Mouse (Mus musculus): ENCODE data around the gene Gm45716.

The Gm45716 gene

DNA sequence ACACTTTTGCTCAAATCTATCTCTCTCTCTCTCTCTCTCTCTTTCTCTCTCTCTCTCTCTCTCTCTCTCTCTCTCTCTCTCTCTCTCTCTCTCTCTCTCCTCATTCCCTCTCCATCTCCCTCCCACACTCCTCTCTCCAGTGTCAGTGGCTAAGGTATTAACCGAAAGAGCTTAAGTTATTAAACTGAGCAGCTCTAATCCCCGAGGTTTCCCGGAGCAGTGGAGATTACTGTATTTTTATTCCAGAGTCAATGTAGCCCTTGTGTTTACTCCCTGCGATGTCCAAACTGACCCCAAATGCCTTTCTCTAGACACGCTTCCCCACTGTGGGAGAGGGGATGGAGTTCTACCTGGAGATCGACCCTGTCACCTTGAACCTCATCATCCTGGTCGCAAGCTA lies at the start of gene Gm45716:
Gene Gm45716 (plus strand): TSS at position 243 of the 400 bp plus-strand sequence.
- DNase-seq (ENCODE audit: low spot score in 2 of 2) = no peak

DNA sequence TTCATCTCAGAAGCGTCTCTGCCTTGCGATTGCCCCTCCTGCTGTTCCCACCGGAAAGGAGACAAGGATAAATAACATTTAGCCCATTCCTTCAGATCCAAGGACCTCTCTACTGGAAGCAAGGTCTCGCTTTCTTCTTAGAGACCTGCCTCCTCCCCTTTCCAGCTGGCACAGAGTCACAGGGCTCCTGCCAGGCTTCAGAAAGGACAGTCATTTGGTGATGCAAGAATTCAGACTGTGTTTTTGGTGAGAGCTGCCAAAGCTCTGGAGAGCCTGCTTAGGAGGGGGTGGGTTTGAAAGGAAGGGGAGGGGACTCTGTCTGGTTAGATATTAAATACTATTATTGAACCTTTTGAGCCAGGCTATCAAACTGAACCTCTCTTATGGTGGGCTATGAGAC lies 45.1 kb upstream of the Gm45716 start:
- peak; percentile 11 to 23 for DNase-seq (ENCODE audit: low spot score in 2 of 2)

DNA sequence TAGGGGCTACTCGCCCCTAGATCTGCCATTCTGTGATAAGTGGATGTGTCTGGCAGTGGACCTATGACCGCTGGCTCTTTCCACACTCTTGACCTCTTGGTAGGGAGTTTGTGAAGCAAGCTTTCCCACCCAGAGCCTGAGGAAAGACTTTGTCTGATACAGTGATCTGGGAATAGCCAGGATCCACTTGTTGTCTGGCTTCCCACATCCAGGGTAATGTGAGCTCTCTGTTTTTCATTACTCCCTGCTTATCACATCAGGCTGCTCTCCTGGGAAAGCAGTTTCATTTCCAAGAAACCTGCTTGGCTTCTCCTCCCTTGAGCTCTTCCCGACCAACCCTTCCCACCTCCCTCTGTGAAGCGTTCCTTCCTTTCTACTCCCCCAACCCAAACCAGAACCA lies 44.5 kb upstream of the Gm45716 start:
- DNase-seq (ENCODE audit: low spot score in 2 of 2) = no peak

DNA sequence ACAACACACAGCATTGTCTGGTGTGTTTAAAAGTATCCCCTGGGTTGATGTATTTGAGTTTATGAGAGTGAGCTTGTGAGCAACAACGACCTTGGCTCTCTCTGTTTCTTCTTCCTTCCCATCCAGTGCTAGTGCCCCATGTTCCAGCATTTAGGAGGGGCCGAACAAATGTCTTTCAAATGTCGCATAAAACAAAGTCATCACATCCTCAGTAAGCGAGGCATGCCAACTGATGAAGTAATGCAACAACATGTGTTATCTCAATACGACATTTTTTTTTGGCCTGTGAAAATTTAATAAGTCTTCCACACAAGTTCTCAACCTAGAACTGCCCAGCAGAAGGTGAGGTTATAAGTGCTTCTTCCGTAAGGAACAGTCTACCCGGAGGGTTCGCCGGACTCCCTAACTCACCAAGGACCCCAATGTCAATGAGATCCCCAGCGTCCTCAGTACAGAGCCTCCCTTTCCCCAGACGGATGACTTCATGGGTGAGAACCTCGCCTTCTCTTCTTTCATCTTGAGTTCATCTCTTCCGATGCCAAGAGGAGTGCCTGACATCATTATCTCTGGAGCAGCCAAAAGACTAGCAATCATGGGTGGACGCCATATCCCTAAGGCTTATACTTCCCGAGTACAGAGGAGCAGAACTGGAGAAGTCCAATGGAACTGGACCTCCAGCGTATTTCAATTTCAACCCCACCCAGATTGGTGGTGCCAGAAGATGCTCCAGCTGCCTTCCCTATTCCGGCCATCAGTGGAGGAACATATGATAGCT lies 41.2 kb upstream of the Gm45716 start:
- no peak for DNase-seq (ENCODE audit: low spot score in 2 of 2)

DNA sequence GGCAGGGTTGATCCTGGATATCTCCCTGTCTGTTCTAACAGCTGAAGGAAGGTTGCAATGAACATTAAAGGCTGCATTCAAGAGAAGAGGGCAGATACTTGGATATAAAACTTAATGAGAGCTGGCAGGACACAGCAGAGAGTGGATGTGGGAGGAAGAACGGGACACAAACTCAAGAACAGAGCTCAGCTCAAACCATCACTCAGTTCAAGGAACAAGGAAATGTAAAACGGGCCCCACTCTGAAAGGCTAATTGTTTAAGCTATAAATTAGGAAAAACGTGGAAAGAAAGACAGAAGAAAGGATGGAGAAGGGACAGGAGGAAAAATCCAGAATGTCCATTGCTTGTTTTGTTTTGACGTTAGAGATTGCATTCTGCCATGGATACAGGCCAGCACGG lies 32.4 kb upstream of the Gm45716 start:
- DNase-seq (ENCODE audit: low spot score in 2 of 2) = no peak

DNA sequence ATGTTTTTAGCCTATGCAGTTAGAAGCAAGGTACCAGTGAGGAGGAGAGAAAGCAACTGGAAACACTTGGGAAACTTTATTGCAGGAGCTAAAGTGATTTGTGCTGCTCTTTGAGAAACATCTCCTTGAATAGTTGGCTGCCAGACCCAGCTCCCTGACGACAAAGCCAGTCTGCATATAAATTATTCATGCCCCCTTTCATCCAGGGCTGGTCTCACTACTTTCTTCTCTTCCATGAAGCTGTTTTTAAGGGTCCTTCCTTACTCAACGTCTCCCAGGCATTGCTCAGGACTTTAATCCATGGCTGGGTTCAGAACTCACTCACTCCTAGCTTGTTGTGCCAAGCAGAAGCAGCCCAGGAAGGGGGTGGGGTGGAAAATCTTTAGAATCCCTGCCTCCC lies 32.0 kb upstream of the Gm45716 start:
- no peak for DNase-seq (ENCODE audit: low spot score in 2 of 2)

DNA sequence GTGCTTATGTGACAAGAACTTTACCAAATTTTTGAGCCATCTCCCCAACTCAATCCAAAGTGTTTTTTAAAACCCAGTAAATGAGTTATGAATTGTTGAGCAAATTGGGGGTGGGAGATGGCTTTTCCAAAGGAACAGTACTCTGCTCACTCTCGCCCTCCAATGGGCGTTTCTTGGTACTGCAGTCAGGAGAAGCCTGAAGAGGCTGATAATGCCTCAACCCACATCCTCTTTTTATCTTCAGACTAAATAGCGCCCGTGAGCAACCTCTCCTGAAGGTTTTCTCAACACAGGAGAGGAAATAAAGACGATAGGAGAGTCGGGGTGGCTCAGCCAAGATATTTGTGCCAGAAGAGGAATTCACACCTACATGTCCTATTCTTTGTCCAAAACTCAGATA lies 19.7 kb upstream of the Gm45716 start:
- DNase-seq (ENCODE audit: low spot score in 2 of 2) = no peak

DNA sequence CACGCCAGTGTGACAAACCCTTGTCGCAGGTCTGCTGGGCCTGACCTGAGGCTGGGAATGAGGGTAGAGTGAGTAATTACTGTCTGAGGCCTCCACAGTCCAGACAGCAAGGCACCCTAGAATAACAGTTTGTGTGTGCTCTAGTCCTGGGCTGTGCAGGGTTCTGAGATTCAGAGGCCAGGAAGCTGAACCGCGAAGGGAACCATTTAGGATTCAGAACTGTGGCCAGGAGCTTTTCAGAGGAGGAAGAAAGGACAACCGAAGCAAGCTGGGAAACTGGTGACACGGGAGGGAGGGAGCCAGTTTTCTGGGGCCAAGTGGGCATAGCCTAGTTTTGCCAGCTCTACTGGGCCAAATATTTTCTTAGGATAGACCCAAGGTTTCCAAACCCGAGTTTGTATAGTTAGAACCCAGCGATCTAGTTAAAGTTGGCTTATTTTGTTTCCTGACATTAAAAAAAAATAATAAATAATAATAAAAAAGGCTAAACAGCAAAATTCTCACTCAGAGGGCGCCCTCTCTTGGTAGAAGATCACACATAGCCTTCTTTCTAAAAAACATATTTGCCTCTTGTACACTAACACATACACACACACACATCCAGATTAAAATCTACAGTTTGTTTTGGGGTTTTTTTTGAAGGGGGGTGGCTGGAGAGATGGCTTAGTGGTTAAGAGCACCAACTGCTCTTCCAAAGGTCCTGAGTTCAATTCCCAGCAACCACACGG lies 19.0 kb upstream of the Gm45716 start:
- no peak for DNase-seq (ENCODE audit: low spot score in 2 of 2)

DNA sequence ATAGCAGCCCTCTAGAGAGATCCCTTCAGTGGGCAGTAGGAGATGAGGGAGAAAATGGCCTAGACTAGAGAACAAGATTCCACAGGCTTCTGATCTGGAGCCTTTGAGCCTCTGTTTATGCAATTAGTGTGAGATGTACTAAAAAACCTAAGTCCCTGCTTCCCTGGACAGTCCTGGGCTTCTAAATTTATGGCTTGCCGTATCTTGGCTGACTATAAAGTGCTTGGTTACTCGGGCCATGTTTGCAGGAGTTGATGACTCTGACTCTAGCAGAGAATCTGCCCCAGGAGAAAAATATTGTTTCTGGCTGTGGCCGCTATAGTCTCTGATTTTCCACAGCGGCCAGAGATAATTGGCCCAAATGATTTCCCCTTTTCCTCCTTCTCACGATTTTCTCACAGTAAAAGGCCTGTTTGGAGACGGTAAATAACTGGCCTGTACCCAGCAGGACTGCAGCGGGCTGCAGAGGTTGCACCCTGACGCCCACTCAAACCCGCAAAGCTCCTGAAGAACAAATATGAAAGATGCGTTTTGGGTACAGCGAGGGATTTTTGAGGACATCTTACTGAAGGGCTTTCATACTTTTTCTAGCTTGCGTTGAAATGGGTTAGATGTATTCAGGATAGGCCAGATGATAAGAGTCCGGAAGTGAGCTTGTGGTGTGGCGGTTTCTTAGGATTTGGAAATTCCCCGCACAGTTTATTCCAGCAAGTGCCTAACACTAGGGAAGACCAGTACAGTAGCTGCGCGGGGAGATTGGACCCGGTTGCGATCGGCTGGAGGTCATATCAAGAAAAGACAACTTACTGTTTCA lies 18.1 kb upstream of the Gm45716 start:
- DNase-seq (ENCODE audit: low spot score in 2 of 2) = no peak

DNA sequence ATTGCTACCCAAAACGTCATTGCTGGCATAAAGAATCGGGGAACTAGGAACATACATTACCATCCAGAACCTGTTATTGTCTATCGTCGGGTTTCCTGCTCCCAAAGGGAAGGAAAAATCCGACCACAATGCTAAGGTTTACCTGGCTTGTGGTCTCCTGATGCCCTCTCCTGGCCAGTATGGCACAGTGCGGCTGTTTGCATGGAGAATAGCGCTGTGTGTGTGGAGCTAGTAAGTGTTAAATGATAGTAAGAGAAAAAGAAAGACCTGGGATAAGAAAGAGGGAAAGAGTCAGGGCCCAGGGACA lies 17.5 kb upstream of the Gm45716 start:
- peak in 1 of 2 experiments; percentile 53 for DNase-seq (ENCODE audit: low spot score in 2 of 2)

DNA sequence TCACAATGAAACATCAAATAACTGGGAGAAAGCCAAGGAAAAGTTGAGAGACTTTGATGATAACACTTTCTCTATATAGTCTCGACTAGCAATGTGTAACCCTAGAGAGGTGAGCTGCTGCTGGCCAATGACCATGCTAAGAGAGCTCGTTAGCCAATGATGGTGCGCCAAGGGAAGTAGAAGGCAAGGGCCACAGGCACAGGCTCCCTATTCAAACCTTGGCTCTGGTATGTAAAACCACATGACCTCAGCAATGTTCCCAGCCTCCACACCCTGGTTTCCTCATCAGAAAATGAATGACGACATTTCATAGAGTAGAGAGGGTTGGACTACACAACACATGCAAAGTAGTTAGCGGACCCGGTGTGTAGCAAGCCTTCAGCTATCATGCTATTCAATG lies 15.2 kb upstream of the Gm45716 start:
- DNase-seq (ENCODE audit: low spot score in 2 of 2) = no peak

DNA sequence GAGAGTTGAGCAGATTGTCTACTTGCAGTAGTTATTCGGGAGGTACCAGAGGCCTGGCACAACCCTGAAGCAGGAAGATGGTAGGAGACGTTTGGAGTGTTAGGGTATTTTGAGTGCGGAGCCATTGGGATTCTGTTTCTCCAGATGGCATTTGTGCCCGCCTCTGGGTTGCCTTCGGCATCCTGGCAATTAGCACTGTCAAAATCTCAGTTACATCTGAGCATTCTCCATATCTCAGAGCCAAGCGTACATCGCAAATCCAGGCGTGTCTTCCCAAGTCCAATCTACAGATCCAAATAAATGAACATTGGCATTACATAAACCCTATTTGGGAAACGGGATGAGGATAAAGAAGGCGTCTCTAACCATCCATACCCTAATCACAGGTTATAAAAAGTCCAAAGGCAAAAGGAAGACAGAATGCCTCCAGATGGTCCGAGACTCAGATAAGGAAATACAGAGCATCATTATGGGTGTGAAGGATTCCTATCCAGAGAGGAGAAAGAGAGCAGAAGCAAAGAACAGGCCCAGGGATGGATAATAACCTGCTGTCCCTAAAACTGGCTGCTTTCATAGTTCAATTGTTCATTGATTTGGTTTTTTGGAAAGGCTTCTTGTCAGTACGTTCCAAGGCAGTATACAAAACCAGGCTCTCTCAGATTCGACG lies 11.7 kb upstream of the Gm45716 start:
- peak; percentile 17 to 29 for DNase-seq (ENCODE audit: low spot score in 2 of 2)

DNA sequence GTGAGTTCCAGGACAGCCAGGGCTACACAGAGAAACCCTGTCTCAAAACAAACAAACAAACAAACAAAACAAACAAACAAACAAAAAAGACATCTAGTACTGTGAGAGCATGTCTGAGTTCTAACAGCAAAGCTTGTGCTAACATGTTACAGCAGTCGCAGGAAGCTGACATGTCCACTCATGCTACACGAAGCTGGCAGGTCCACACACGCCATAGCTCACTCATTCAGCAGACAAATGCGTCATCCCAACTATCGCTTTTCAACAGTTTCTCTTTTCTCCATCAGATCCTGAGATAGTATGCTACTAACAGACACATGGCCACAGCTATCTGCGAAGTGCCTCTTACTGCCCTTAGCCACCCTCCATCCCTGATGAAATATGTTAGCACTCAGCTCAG lies 10.1 kb upstream of the Gm45716 start:
- DNase-seq (ENCODE audit: low spot score in 2 of 2) = no peak

DNA sequence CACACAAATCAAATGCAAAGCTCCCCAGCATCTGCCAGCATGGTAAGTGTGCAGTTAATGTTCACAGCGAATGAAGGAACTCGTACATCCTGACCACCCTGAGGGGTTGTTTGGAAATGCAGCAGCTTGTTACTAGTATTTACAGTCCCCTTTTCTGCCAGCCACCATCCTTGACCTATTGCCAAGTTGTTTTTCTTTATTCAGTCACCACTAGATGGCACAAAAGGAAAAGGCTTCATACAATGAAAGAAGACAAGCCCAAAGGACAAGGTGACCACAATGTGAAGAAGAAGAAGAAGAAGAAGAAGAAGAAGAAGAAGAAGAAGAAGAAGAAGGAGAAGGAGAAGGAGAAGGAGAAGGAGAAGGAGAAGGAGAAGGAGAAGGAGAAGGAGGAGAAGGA lies 4.1 kb upstream of the Gm45716 start:
- DNase-seq (ENCODE audit: low spot score in 2 of 2) = no peak

DNA sequence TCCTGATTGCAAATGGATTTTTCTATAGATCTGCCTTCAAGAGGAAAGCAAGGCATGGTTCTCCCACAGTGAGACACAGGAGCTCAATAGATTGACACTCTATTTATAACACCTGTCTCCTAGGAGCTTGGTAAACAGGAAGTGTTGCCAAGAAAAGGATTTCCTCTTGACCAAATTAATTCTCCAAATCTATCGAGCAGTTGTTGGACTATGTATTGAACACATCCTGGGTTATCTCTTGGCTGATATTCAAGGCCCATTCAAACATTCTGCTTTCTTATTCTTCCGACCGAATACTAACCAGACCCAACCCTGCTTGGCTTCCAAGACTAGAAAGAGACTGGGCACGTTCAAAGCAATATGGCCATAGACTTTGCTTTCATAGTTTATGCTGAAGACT lies 2.7 kb upstream of the Gm45716 start:
- no peak for DNase-seq (ENCODE audit: low spot score in 2 of 2)

DNA sequence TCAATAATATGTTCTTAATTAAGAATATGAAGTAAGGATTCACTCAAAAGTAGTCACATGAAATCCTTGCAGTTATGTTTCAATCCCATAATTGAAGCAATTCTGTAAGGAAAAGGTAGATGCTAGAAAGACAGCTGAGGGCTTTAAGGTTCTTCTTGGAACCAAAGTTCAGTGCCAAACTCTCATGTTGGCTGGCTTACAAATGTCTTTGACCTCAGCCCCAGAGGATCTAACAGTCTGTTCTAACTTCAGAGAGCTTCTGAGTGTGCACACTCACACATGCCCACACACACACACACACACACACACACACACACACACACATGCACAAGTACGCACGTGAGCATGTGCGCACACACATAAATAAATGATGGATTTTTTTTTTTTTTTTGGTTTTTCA lies 2.7 kb downstream of the Gm45716 start:
- DNase-seq (ENCODE audit: low spot score in 2 of 2) = no peak

DNA sequence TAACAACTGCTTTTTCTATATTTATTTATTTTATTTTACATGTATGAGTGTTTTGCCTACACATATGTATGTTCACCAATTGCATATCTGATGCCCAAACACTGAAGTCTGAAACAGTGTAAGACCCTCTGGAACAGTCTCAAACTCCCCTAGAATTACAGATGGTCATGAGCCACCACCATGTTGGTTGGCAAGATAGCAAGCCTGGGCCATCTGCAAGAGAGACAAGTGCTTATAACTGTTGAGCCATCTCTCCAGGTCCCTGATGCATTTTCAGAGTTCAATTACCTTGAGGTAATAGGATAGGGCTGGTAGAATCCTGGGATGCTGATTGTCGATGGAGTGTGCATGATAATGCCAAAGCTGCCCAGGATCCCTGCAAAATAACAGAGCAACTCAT lies 7.5 kb downstream of the Gm45716 start:
- DNase-seq (ENCODE audit: low spot score in 2 of 2) = no peak

DNA sequence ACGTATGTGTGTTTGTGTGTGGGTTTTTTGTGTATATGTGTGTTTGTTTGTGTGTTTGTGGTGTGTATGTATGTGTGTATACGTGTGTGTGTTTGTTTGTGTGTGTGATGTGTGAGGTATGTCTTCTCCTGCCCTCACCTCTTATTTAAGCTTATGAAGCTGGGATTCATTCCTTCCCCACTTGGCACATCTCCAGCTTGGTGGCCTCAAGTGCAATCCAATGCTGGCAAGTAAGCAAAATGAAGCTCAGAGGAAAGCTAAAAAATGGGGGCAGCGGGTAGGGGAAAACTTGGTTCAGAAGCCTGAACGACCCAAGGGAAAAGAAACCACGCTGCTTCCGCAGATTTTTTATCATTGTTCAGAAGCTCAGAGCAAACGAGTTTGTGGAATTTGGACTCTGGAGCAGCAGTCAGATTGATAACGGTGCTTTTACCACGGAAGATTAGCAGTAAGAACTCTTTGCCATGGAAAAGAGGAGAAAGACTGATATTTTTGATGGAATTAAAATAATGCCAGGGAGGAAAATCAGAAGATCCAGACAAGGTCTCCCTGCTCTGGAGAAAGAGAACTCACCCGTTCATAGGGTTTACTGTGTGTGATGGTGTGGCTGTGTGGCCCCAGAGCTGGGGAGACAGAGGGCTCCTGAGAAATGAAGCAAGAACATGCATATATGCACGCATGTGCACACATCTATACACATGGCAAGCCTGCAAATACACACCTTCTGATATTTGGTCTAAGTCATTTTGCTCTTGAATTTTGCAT lies 8.5 kb downstream of the Gm45716 start:
- no peak for DNase-seq (ENCODE audit: low spot score in 2 of 2)

DNA sequence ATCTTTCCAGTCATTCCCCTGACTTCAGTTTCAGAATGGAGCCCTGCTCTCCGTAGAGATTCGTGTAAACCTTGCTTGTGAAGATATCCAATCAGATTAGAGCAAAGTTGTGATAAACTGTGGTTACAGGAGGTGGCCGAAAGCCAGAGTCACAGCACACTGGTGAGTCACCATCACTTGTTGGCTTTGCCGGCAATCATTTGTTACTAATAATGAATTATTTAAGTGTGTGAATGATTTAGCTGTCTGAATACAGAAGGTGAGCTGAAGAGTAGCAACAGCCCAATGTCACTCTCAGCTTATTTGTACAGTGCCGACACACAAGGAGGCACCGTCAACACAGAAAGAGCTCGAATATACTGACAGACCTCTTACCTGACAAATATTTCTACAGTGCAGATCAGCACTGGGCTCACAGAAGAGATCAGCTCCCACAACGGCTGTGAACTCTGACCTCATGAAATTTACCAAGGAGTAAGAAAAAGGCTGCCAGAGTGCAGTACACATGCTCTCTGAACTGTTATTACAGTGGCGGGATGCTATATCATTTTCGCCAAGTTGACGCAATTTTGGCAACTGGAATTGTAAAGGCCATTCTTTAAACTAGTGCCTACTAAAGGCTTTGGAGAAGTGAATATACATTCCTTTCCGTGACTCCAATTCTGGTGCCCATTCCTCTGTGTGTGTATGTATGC lies 9.2 kb downstream of the Gm45716 start:
- DNase-seq (ENCODE audit: low spot score in 2 of 2) = no peak

DNA sequence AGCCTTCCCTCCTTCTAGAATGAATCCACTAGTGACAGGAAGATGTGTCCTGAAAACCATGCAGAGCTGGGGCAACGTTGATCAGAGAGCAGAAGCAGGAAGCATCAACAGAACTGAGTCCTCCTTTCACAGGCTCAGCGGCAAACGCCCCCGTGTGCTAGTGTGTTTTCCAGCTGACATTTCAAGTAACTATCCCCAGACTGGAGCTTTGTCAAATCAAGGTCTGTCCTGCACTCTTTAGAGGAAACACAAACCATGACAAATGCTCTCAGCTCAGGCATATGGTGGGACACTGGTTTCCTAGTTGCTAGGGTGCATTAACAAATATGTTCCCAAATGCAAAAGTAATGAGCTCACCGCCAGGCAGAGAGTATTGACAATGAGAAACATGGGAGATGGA lies 10.6 kb downstream of the Gm45716 start:
- DNase-seq (ENCODE audit: low spot score in 2 of 2) = no peak

DNA sequence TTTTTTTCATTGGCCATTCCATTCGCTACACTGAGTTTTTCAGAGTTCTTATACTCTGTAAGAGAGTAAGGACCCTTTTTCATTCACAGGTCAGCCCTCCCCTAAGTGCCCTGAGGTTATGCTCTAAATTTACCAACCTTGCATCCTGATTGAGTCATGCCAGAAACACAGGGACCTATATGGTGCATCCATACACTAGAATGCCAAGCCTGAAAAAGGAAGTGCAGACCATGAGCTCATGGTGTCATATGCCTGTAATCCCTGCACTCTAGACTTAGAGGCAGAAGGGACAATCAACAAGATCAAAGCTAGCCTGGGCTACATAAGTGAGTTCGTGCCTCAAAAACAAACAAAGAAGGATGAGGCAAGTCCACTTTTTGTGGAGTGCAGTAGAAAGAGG lies 13.3 kb downstream of the Gm45716 start:
- DNase-seq (ENCODE audit: low spot score in 2 of 2) = no peak

All from frontal cortex, postnatal 14 days (tissue).